8 mouse cellular contexts compared by ENCODE assay signal in genomic region chr1:181782600-181782999, GRCm38 (mm10).
DNase-seq lines count a peak whose midpoint lies in the region; ATAC-seq and TF ChIP-seq lines count a peak whose summit lies in the region.
"Not testable (repeated sequence)": the region's sequence is repeated elsewhere in the genome, so short reads cannot be mapped to it uniquely, and the experiment has no call there.

No protein-coding gene starts in this region.

- intact Hi-C loops in heart, adult 2 months (cut with DNase I); left cerebral cortex, postnatal 14 days (cut with DNase I): not testable (repeated sequence)

- TF ChIP-seq EP300 in heart, adult 2 months (IDR thresholded peaks at IDR 0.05; ENCODE audit: insufficient read depth, low read depth, low read length), result not testable (repeated sequence)

- 93% methylated on average over 11 of the region's 11 CpGs for WGBS in heart, adult 2 months
- 97% methylated on average over 11 of the region's 11 CpGs for WGBS in midbrain, postnatal 0 days
- 98% methylated on average over 11 of the region's 11 CpGs for WGBS in thymus, adult 2 months

- not testable (repeated sequence) for H3K27me3 ChIP-seq in heart, adult 2 months (ENCODE audit: control insufficient read depth, insufficient read depth, low read length); midbrain, postnatal 0 days (ENCODE audit: insufficient read depth, low read length); thymus, adult 2 months (ENCODE audit: control insufficient read depth, insufficient read depth, low read length)

- peak; percentile 30 for TF ChIP-seq CTCF in heart, adult 2 months (IDR thresholded peaks at IDR 0.05)
- TF ChIP-seq CTCF in layer of hippocampus, adult 2 months (conservative IDR thresholded peaks at IDR 0.05), result peak; percentile 52
- TF ChIP-seq CTCF in midbrain, postnatal 0 days (IDR thresholded peaks at IDR 0.05), result 0 out of 2 replicates have a peak, but pooled peaks have one; percentile 14
- TF ChIP-seq CTCF in thymus, adult 2 months (IDR thresholded peaks at IDR 0.05; ENCODE audit: borderline replicate concordance, control insufficient read depth, extremely low read depth, insufficient read depth, low read length, poor library complexity), result not testable (repeated sequence)

- H3K9me3 ChIP-seq in midbrain, postnatal 0 days (ENCODE audit: low read length), result not testable (repeated sequence)

- not testable (repeated sequence) for TF ChIP-seq POLR2A in heart, adult 2 months (IDR thresholded peaks at IDR 0.05; ENCODE audit: insufficient read depth, low read depth, low read length); thymus, adult 2 months (IDR thresholded peaks at IDR 0.05; ENCODE audit: control insufficient read depth, extremely low read depth, insufficient read depth, low read length, poor library complexity)

- not testable (repeated sequence) for H3K9ac ChIP-seq in heart, adult 2 months (ENCODE audit: low read depth, low read length); midbrain, postnatal 0 days (replicated peaks; ENCODE audit: low read length, poor library complexity, severe bottlenecking)

- peak; percentile 28 for DNase-seq in R1 (ENCODE audit: low read depth, low spot score)
- DNase-seq in heart, adult 2 months; layer of hippocampus, adult 2 months (ENCODE audit: low spot score in 2 of 2); midbrain, postnatal 0 days (ENCODE audit: low spot score): not testable (repeated sequence)
- DNase-seq in kidney, postnatal 10 days, result peak; percentile 10
- peak; percentile 17 to 24 for DNase-seq in left cerebral cortex, postnatal 14 days (ENCODE audit: low spot score in 2 of 2)
- DNase-seq in thymus, adult 2 months, result peak; percentile 10
- DNase-seq in thymus, postnatal 4 days, result peak; percentile 32

- H3K4me1 ChIP-seq in heart, adult 2 months (ENCODE audit: control insufficient read depth, insufficient read depth, low read length); midbrain, postnatal 0 days (ENCODE audit: insufficient read depth, low read length); thymus, adult 2 months (replicated peaks; ENCODE audit: control insufficient read depth, insufficient read depth, low read length): not testable (repeated sequence)

- not testable (repeated sequence) for ATAC-seq in midbrain, postnatal 0 days (ENCODE audit: low FRiP score)

- H3K79me2 ChIP-seq in heart, adult 2 months (replicated peaks; ENCODE audit: control insufficient read depth, insufficient read depth, low read length), result not testable (repeated sequence)

- H3K4me3 ChIP-seq in heart, adult 2 months; layer of hippocampus, adult 2 months; midbrain, postnatal 0 days (ENCODE audit: low read depth, low read length); thymus, adult 2 months (ENCODE audit: control insufficient read depth, insufficient read depth, low read length): not testable (repeated sequence)

- not testable (repeated sequence) for H3K4me2 ChIP-seq in midbrain, postnatal 0 days (ENCODE audit: low read depth, low read length, poor library complexity, severe bottlenecking)

- H3K36me3 ChIP-seq in heart, adult 2 months (ENCODE audit: control insufficient read depth, insufficient read depth, low read length); midbrain, postnatal 0 days (ENCODE audit: insufficient read depth, low read length); thymus, adult 2 months (ENCODE audit: control insufficient read depth, insufficient read depth, low read length): not testable (repeated sequence)

- H3K27ac ChIP-seq in heart, adult 2 months; layer of hippocampus, adult 2 months; midbrain, postnatal 0 days (ENCODE audit: low read depth, low read length); thymus, adult 2 months (ENCODE audit: control insufficient read depth, insufficient read depth, low read length): not testable (repeated sequence)
